8 mouse cellular contexts compared by ENCODE assay signal in the genomic region with DNA sequence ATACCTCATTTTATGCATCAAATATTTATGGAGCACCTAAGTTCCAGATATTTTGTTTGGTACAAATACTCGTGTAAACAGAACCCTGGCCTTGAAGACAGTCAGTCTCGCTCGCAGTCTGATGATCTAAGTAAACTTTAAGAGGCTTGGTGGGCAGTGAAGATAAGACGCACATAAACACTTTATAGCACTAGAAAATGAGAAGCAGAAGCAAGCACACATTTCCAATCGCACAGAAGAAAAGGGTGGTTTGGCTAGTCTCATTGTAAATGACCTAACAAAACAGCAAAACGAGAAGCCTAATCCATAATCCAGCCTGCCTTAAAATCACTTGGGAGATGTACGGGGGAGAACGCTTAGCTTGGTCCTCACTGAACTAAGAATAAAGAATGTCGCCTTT. TPM values are rescaled to one million over a fixed set of nuclear protein-coding genes. Genes with fewer than 3 reads are reported as not detected.
DNase-seq lines count a peak whose midpoint lies in the region; ATAC-seq and TF ChIP-seq lines count a peak whose summit lies in the region.

No protein-coding gene starts in this region.

- peak overlapping the region; percentile 30 for H3ac ChIP-seq in myocyte (ENCODE audit: control insufficient read depth, insufficient read length)

- no peak for ATAC-seq in embryonic facial prominence, embryonic 13.5 days (ENCODE audit: insufficient number of reproducible peaks, insufficient read depth, low FRiP score, low TSS enrichment, low read depth)
- no peak for ATAC-seq in intestine, embryonic 15.5 days

- H3K36me3 ChIP-seq in liver, adult 2 months (ENCODE audit: control insufficient read depth, insufficient read depth, low read length): peaks cover 4% of the 10 kb centered on the region
- peaks cover 5% of the 10 kb centered on the region; the same call in 1 of the 2 replicates for H3K36me3 ChIP-seq in embryonic facial prominence, embryonic 13.5 days
- no peaks in the 10 kb centered on the region for H3K36me3 ChIP-seq in intestine, embryonic 15.5 days
- H3K36me3 ChIP-seq in myocyte (ENCODE audit: control insufficient read depth, insufficient read depth): peaks cover 3% of the 10 kb centered on the region

- no peaks in the 10 kb centered on the region for H3K27me3 ChIP-seq in liver, adult 2 months (ENCODE audit: control insufficient read depth, insufficient read depth, low read length)
- no peaks in the 10 kb centered on the region for H3K27me3 ChIP-seq in embryonic facial prominence, embryonic 13.5 days
- H3K27me3 ChIP-seq in intestine, embryonic 15.5 days (replicated peaks): no peaks in the 10 kb centered on the region
- H3K27me3 ChIP-seq in myocyte (ENCODE audit: control insufficient read depth, insufficient read depth, insufficient read length): no peaks in the 10 kb centered on the region

- 35% methylated on average over 9 of the region's 9 CpGs for WGBS in liver, adult 2 months
- WGBS in embryonic facial prominence, embryonic 13.5 days: 45% methylated on average over 9 of the region's 9 CpGs
- WGBS in intestine, embryonic 15.5 days: 20% methylated on average over 9 of the region's 9 CpGs

- H3K9ac ChIP-seq in liver, adult 2 months (ENCODE audit: low read depth, low read length): peak overlapping the region; percentile 75
- peak overlapping the region; percentile 86 for H3K9ac ChIP-seq in embryonic facial prominence, embryonic 13.5 days
- H3K9ac ChIP-seq in intestine, embryonic 15.5 days: peak overlapping the region; percentile 42

- TF ChIP-seq CTCF in liver, adult 2 months (IDR thresholded peaks at IDR 0.05; ENCODE audit: low read depth, low read length): no peak

- H3K4me2 ChIP-seq in embryonic facial prominence, embryonic 13.5 days: peak overlapping the region; percentile 69
- H3K4me2 ChIP-seq in intestine, embryonic 15.5 days (replicated peaks): peak overlapping the region; percentile 82
- H3K4me2 ChIP-seq in myocyte (ENCODE audit: low read depth): peak overlapping the region; percentile 88

- DNase-seq in liver, adult 2 months (ENCODE audit: extremely low read depth, low read depth, low spot score): no peak
- no peak for DNase-seq in liver
- DNase-seq in kidney, postnatal 4 days: no peak
- DNase-seq in cerebellum, adult 11 months: no peak
- DNase-seq in MN1 (ENCODE audit: low spot score): no peak

- H3K4me3 ChIP-seq in liver, adult 2 months (ENCODE audit: insufficient read depth, low read depth, low read length): peak overlapping the region; percentile 80
- peak overlapping the region; percentile 67 for H3K4me3 ChIP-seq in embryonic facial prominence, embryonic 13.5 days
- H3K4me3 ChIP-seq in intestine, embryonic 15.5 days (replicated peaks): peak overlapping the region; percentile 62
- peak overlapping the region; percentile 52 for H3K4me3 ChIP-seq in myocyte

- no peak for TF ChIP-seq POLR2A in liver, adult 2 months (IDR thresholded peaks at IDR 0.05; ENCODE audit: extremely low read depth, insufficient read depth, low read length)
- no peak for TF ChIP-seq POLR2A in myocyte (IDR thresholded peaks at IDR 0.05; ENCODE audit: insufficient read length, low read depth)

- no peaks in the 10 kb centered on the region for H3K9me3 ChIP-seq in embryonic facial prominence, embryonic 13.5 days
- H3K9me3 ChIP-seq in intestine, embryonic 15.5 days: no peaks in the 10 kb centered on the region

- no peak overlapping the region for H3K27ac ChIP-seq in liver, adult 2 months (replicated peaks; ENCODE audit: insufficient read depth, low read depth, low read length)
- peak overlapping the region; percentile 99 for H3K27ac ChIP-seq in embryonic facial prominence, embryonic 13.5 days
- peak overlapping the region; percentile 57 for H3K27ac ChIP-seq in intestine, embryonic 15.5 days

- peaks cover 3% of the 10 kb centered on the region; the same call in 1 of the 2 replicates for H3K79me2 ChIP-seq in liver, adult 2 months (ENCODE audit: control insufficient read depth, insufficient read depth, low read length)
- peaks cover 24% of the 10 kb centered on the region for H3K79me2 ChIP-seq in myocyte (ENCODE audit: control insufficient read depth, insufficient read depth)

- no peaks in the 10 kb centered on the region; the same call in 1 of the 2 replicates for H3K4me1 ChIP-seq in liver, adult 2 months (ENCODE audit: control insufficient read depth, insufficient read depth, low read length)
- peaks cover 15% of the 10 kb centered on the region for H3K4me1 ChIP-seq in embryonic facial prominence, embryonic 13.5 days
- H3K4me1 ChIP-seq in intestine, embryonic 15.5 days (replicated peaks): no peaks in the 10 kb centered on the region

TF ChIP-seq in myocyte, 11 proteins besides CTCF, POLR2A, EP300 and RAD21:
- no peak for TF ChIP-seq CEBPB (IDR thresholded peaks at IDR 0.05; ENCODE audit: insufficient read depth, poor library complexity, severe bottlenecking)
- no peak for TF ChIP-seq USF1 (IDR thresholded peaks at IDR 0.05; ENCODE audit: low read depth)
- TF ChIP-seq TCF12 (IDR thresholded peaks at IDR 0.05; ENCODE audit: insufficient read depth, poor library complexity, severe bottlenecking): no peak
- TF ChIP-seq REST (IDR thresholded peaks at IDR 0.05; ENCODE audit: insufficient read depth, insufficient read length): no peak
- no peak for TF ChIP-seq MYOG (IDR thresholded peaks at IDR 0.05; ENCODE audit: control insufficient read depth in 1 of 3, insufficient read depth in 1 of 3, insufficient read length in 2 of 3, low read depth in 2 of 3)
- TF ChIP-seq SRF (IDR thresholded peaks at IDR 0.05; ENCODE audit: control insufficient read depth, insufficient read length, low read depth): no peak
- TF ChIP-seq MAX (IDR thresholded peaks at IDR 0.05; ENCODE audit: low read depth): no peak
- no peak for TF ChIP-seq MYOD1 (IDR thresholded peaks at IDR 0.05; ENCODE audit: control insufficient read depth in 1 of 3, insufficient read length in 2 of 3, low read depth in 2 of 3)
- TF ChIP-seq TCF3 (IDR thresholded peaks at IDR 0.05; ENCODE audit: insufficient read length, low read depth): no peak
- TF ChIP-seq POLR2AphosphoS2 (IDR thresholded peaks at IDR 0.05; ENCODE audit: insufficient read length, low read depth): no peak

RNA-seq across cellular contexts. Expression of gene Cetn3, which starts 0.4 kb away (rescaled TPM):
- 30.3 and 40.1 TPM in 2 replicates for total RNA-seq in liver, adult 2 months (2014; rRNA removed)
- 2.1 and 2.3 TPM in 2 replicates for polyA plus RNA-seq in liver, adult 2 months (2012; rRNA removed)
- polyA plus RNA-seq in embryonic facial prominence, embryonic 13.5 days (2015; fragmentation: Nextera tagmentation; extraction: Ambion mirVana): 260 and 291 TPM in 2 replicates
- 175 and 207 TPM in 2 replicates for polyA plus RNA-seq in intestine, embryonic 15.5 days (2015; fragmentation: Nextera tagmentation; extraction: Ambion mirVana)
- 37.2 TPM for polyA plus RNA-seq in myocyte (2012; fragmentation: generic; extraction: Trizol)

Comparison
In these comparisons a context has a peak if more than half of its experiments do, and no peak if none do; other contexts are left out.
1. RNA of gene Cetn3, which starts 0.4 kb away (polyA plus RNA-seq): 260 to 291 TPM in embryonic facial prominence, embryonic 13.5 days, 175 to 207 TPM in intestine, embryonic 15.5 days and 37.2 TPM in myocyte (single experiment); 2.1 to 2.3 TPM in liver, adult 2 months; every median in the first group is over 10 times any median in the second.
2. Peak in every context shown above with its lines, with median percentiles within 50 percentile points of each other: H3K4me3 ChIP-seq, H3K9ac ChIP-seq and H3K4me2 ChIP-seq.